ENCODE assay signal across 27 mouse cellular contexts in genomic region chr11:76145169-76145568, GRCm38 (mm10). TPM values are rescaled to one million over a fixed set of nuclear protein-coding genes. Genes with fewer than 3 reads are reported as not detected.
"Had no signal": no experiment of that assay in that cellular context is flagged by ENCODE, and none has a peak within 500 bp of the region (broad histone marks: within the 10 kb centered on the region; RNA-seq: fewer than 3 reads in every experiment).

No protein-coding gene starts in this region.

- H3K27me3 ChIP-seq: embryonic facial prominence, embryonic 12.5 days; embryonic facial prominence, embryonic 13.5 days; embryonic facial prominence, embryonic 15.5 days; forebrain, embryonic 12.5 days; forebrain, embryonic 13.5 days; forebrain, embryonic 15.5 days had no signal

- H3K27ac ChIP-seq: embryonic facial prominence, embryonic 10.5 days; embryonic facial prominence, embryonic 12.5 days; embryonic facial prominence, embryonic 13.5 days; embryonic facial prominence, embryonic 15.5 days; forebrain, embryonic 10.5 days; forebrain, embryonic 12.5 days; forebrain, embryonic 13.5 days; forebrain, embryonic 15.5 days; gastrocnemius, adult 2 months had no signal

- H3K36me3 ChIP-seq: embryonic facial prominence, embryonic 15.5 days; forebrain, embryonic 15.5 days had no signal

- H3K4me2 ChIP-seq: embryonic facial prominence, embryonic 12.5 days; embryonic facial prominence, embryonic 13.5 days; embryonic facial prominence, embryonic 15.5 days; forebrain, embryonic 12.5 days; forebrain, embryonic 13.5 days; forebrain, embryonic 15.5 days had no signal

- ATAC-seq: forebrain, embryonic 13.5 days; forebrain, embryonic 14.5 days; forebrain, embryonic 15.5 days; forebrain, embryonic 16.5 days; forebrain, postnatal 0 days had no signal

- H3K9me3 ChIP-seq: embryonic facial prominence, embryonic 10.5 days; embryonic facial prominence, embryonic 12.5 days; embryonic facial prominence, embryonic 13.5 days; embryonic facial prominence, embryonic 15.5 days; forebrain, embryonic 10.5 days; forebrain, embryonic 12.5 days; forebrain, embryonic 13.5 days; forebrain, embryonic 15.5 days had no signal

- H3K9ac ChIP-seq: embryonic facial prominence, embryonic 12.5 days; embryonic facial prominence, embryonic 13.5 days; embryonic facial prominence, embryonic 15.5 days; forebrain, embryonic 12.5 days; forebrain, embryonic 13.5 days; forebrain, embryonic 15.5 days; forebrain, postnatal 0 days had no signal

- H3K4me3 ChIP-seq: embryonic facial prominence, embryonic 10.5 days; embryonic facial prominence, embryonic 12.5 days; embryonic facial prominence, embryonic 13.5 days; embryonic facial prominence, embryonic 15.5 days; erythroblast, embryonic 14.5 days; forebrain, embryonic 10.5 days; forebrain, embryonic 12.5 days; forebrain, embryonic 13.5 days; forebrain, embryonic 15.5 days; gastrocnemius, adult 2 months had no signal

- DNase-seq: cerebellum, adult 2 months; cerebellum, adult 8-10 months; cerebellum, adult 9-10 months; cerebellum, adult 9-11 months; cerebellum, postnatal 10 days; cerebellum, postnatal 14 days; cerebellum, postnatal 25 days; cerebellum, postnatal 36 days; embryo, embryonic 11 days; forebrain, postnatal 0 days; gastrocnemius, adult 2 months; gastrocnemius, postnatal 10 days; gastrocnemius, postnatal 14 days; gastrocnemius, postnatal 25 days; gastrocnemius, postnatal 36 days; heart, adult 18-20 months had no signal

RNA-seq across cellular contexts. Expression of gene Fam57a, which starts 34.3 kb away (rescaled TPM):
- polyA plus RNA-seq: erythroblast, embryonic 14.5 days had no signal
